ENCODE assay signal across 19 mouse cellular contexts in genomic region chr8:70800648-70801047, GRCm38 (mm10). TPM values are rescaled to one million over a fixed set of nuclear protein-coding genes. Genes with fewer than 3 reads are reported as not detected.
DNase-seq lines count a peak whose midpoint lies in the region; ATAC-seq and TF ChIP-seq lines count a peak whose summit lies in the region.
"Had no signal": no experiment of that assay in that cellular context is flagged by ENCODE, and none has a peak within 500 bp of the region (broad histone marks: within the 10 kb centered on the region; RNA-seq: fewer than 3 reads in every experiment).

No protein-coding gene starts in this region.

- WGBS in limb, embryonic 10.5 days = 59% methylated on average over 10 of the region's 10 CpGs
- 48% methylated on average over 10 of the region's 10 CpGs for WGBS in hindbrain, postnatal 0 days

- peak; percentile 61 to 79 for DNase-seq in left cerebral cortex, adult 2 months (ENCODE audit: extremely low spot score in 1 of 2, low spot score in 2 of 2)
- DNase-seq in left cerebral cortex, postnatal 4 days = no peak
- peak; percentile 56 for DNase-seq in thymus, postnatal 14 days
- DNase-seq in thymus, postnatal 0 days (ENCODE audit: low spot score) = no peak
- DNase-seq in limb, embryonic 10.5 days (ENCODE audit: low spot score) = no peak
- DNase-seq in right cerebral cortex, postnatal 25 days = peak; percentile 75
- DNase-seq in hindbrain, postnatal 0 days (ENCODE audit: low spot score) = no peak
- DNase-seq: heart, adult 2 months; liver, embryonic 13.5 days had no signal

- no peak for TF ChIP-seq CTCF in left cerebral cortex, adult 2 months (IDR thresholded peaks at IDR 0.05)
- no peak for TF ChIP-seq CTCF in hindbrain, postnatal 0 days (IDR thresholded peaks at IDR 0.05; ENCODE audit: low read depth)

- ATAC-seq in hindbrain, postnatal 0 days = no peak
- ATAC-seq: CD4-positive, CD25-positive, alpha-beta regulatory T cell, adult 4 months; forebrain, embryonic 15.5 days; inflammation-experienced regulatory T-cells, adult 6 months had no signal

- peak overlapping the region; percentile 90 for H3K27ac ChIP-seq in left cerebral cortex, adult 2 months
- no peak overlapping the region for H3K27ac ChIP-seq in limb, embryonic 10.5 days
- no peak overlapping the region for H3K27ac ChIP-seq in hindbrain, postnatal 0 days
- H3K27ac ChIP-seq: embryonic facial prominence, embryonic 12.5 days; forebrain, embryonic 15.5 days; heart, adult 2 months; heart, embryonic 15.5 days; liver, embryonic 13.5 days; stomach, embryonic 15.5 days had no signal

- intact Hi-C loops in left cerebral cortex, adult 2 months (cut with DNase I) = no loop called here
- intact Hi-C loops in left cerebral cortex, postnatal 4 days (cut with DNase I) = no loop called here

- peaks cover 44% of the 10 kb centered on the region for H3K4me1 ChIP-seq in limb, embryonic 10.5 days
- peaks cover 22% of the 10 kb centered on the region for H3K4me1 ChIP-seq in hindbrain, postnatal 0 days (ENCODE audit: insufficient read depth, low read length)

- H3K9ac ChIP-seq in hindbrain, postnatal 0 days (replicated peaks; ENCODE audit: low read length) = no peak overlapping the region
- H3K9ac ChIP-seq: embryonic facial prominence, embryonic 12.5 days; forebrain, embryonic 15.5 days; heart, embryonic 15.5 days; liver, embryonic 13.5 days; stomach, embryonic 15.5 days had no signal

- no peaks in the 10 kb centered on the region for H3K36me3 ChIP-seq in limb, embryonic 10.5 days
- H3K36me3 ChIP-seq in hindbrain, postnatal 0 days (ENCODE audit: insufficient read depth, low read length) = no peaks in the 10 kb centered on the region
- H3K36me3 ChIP-seq: embryonic facial prominence, embryonic 12.5 days; forebrain, embryonic 15.5 days; heart, embryonic 15.5 days; liver, embryonic 13.5 days; stomach, embryonic 15.5 days had no signal

- no peaks in the 10 kb centered on the region for H3K9me3 ChIP-seq in limb, embryonic 10.5 days (replicated peaks)
- no peaks in the 10 kb centered on the region for H3K9me3 ChIP-seq in hindbrain, postnatal 0 days (ENCODE audit: low read length)
- H3K9me3 ChIP-seq: embryonic facial prominence, embryonic 12.5 days; forebrain, embryonic 15.5 days; G1E; heart, embryonic 15.5 days; liver, embryonic 13.5 days; stomach, embryonic 15.5 days had no signal

- H3K4me2 ChIP-seq in hindbrain, postnatal 0 days (ENCODE audit: low read depth, low read length) = no peak overlapping the region
- H3K4me2 ChIP-seq: embryonic facial prominence, embryonic 12.5 days; forebrain, embryonic 15.5 days; heart, embryonic 15.5 days; liver, embryonic 13.5 days; stomach, embryonic 15.5 days had no signal

- peaks cover 93% of the 10 kb centered on the region for H3K27me3 ChIP-seq in limb, embryonic 10.5 days (ENCODE audit: low read depth, poor library complexity, severe bottlenecking)
- peaks cover 20% of the 10 kb centered on the region for H3K27me3 ChIP-seq in hindbrain, postnatal 0 days (ENCODE audit: insufficient read depth, low read length)

- 0 out of 2 replicates have a peak overlapping the region, but pooled peaks have one; percentile 3 for H3K4me3 ChIP-seq in left cerebral cortex, adult 2 months
- H3K4me3 ChIP-seq in limb, embryonic 10.5 days = 0 out of 2 replicates have a peak overlapping the region, but pooled peaks have one; percentile 6
- H3K4me3 ChIP-seq in hindbrain, postnatal 0 days (ENCODE audit: low read length) = no peak overlapping the region
- H3K4me3 ChIP-seq: embryonic facial prominence, embryonic 12.5 days; forebrain, embryonic 15.5 days; heart, adult 2 months; heart, embryonic 15.5 days; liver, embryonic 13.5 days; stomach, embryonic 15.5 days had no signal

RNA-seq across cellular contexts. Expression of gene Mast3, which starts 4.2 kb away (rescaled TPM):
- 100 to 1,000 TPM; 369 to 386 TPM for total RNA-seq in left cerebral cortex, adult 2 months (2021)
- 10 to 100 TPM; 78.2 to 86.3 TPM for total RNA-seq in left cerebral cortex, postnatal 4 days (2021)
- polyA plus RNA-seq in thymus, postnatal 0 days (2015; fragmentation: Nextera tagmentation; extraction: Ambion mirVana) = 37.2 and 37.3 TPM in 2 replicates
- 12.7 and 17.1 TPM in 2 replicates for polyA plus RNA-seq in limb, embryonic 10.5 days (2016; fragmentation: Nextera tagmentation; extraction: Ambion mirVana)
- total RNA-seq in hindbrain, postnatal 0 days (2014; rRNA removed) = 35.2 and 42.1 TPM in 2 replicates
- 16.2 and 16.7 TPM in 2 replicates for polyA plus RNA-seq in hindbrain, postnatal 0 days (2015; fragmentation: Nextera tagmentation; extraction: Ambion mirVana)

RNA-seq across cellular contexts. Expression of gene Il12rb1, which starts 7.6 kb away (rescaled TPM):
- under 1 TPM; 0.77 to 0.82 TPM for total RNA-seq in left cerebral cortex, adult 2 months (2021)
- under 1 TPM; 0.20 to 0.22 TPM for total RNA-seq in left cerebral cortex, postnatal 4 days (2021)
- polyA plus RNA-seq in thymus, postnatal 0 days (2015; fragmentation: Nextera tagmentation; extraction: Ambion mirVana) = 16.2 TPM in 2 replicates
- not detected in 2 replicates for polyA plus RNA-seq in limb, embryonic 10.5 days (2016; fragmentation: Nextera tagmentation; extraction: Ambion mirVana)
- total RNA-seq in hindbrain, postnatal 0 days (2014; rRNA removed) = not detected in 2 replicates
- not detected in 2 replicates for polyA plus RNA-seq in hindbrain, postnatal 0 days (2015; fragmentation: Nextera tagmentation; extraction: Ambion mirVana)
- total RNA-seq: gastrocnemius, adult 8-10 months; heart, adult 2 months had no signal
- polyA plus RNA-seq: embryonic facial prominence, embryonic 12.5 days; kidney, embryonic 14.5 days; neural tube, embryonic 14.5 days had no signal

RNA-seq across cellular contexts. Expression of gene Pik3r2, which starts 24.1 kb away (rescaled TPM):
- total RNA-seq in left cerebral cortex, adult 2 months (2021) = 100 to 1,000 TPM; 159 to 160 TPM
- 100 to 1,000 TPM; 187 to 198 TPM for total RNA-seq in left cerebral cortex, postnatal 4 days (2021)
- 35.1 and 38.6 TPM in 2 replicates for polyA plus RNA-seq in thymus, postnatal 0 days (2015; fragmentation: Nextera tagmentation; extraction: Ambion mirVana)
- 92.7 and 100 TPM in 2 replicates for polyA plus RNA-seq in limb, embryonic 10.5 days (2016; fragmentation: Nextera tagmentation; extraction: Ambion mirVana)
- total RNA-seq in hindbrain, postnatal 0 days (2014; rRNA removed) = 162 and 176 TPM in 2 replicates
- polyA plus RNA-seq in hindbrain, postnatal 0 days (2015; fragmentation: Nextera tagmentation; extraction: Ambion mirVana) = 101 and 103 TPM in 2 replicates

RNA-seq across cellular contexts. Expression of gene Arrdc2, which starts 38.9 kb away (rescaled TPM):
- total RNA-seq in left cerebral cortex, adult 2 months (2021) = 10 to 100 TPM; 19.5 to 20.7 TPM
- total RNA-seq in left cerebral cortex, postnatal 4 days (2021) = 10 to 100 TPM; 13.0 to 14.9 TPM
- 11.0 and 11.4 TPM in 2 replicates for polyA plus RNA-seq in thymus, postnatal 0 days (2015; fragmentation: Nextera tagmentation; extraction: Ambion mirVana)
- polyA plus RNA-seq in limb, embryonic 10.5 days (2016; fragmentation: Nextera tagmentation; extraction: Ambion mirVana) = 4.4 and 5.0 TPM in 2 replicates
- 12.1 and 17.1 TPM in 2 replicates for total RNA-seq in hindbrain, postnatal 0 days (2014; rRNA removed)
- polyA plus RNA-seq in hindbrain, postnatal 0 days (2015; fragmentation: Nextera tagmentation; extraction: Ambion mirVana) = 4.6 and 4.9 TPM in 2 replicates

RNA-seq across cellular contexts. Expression of gene Mpv17l2, which starts 39.9 kb away (rescaled TPM):
- 10 to 100 TPM; 33.3 to 35.7 TPM for total RNA-seq in left cerebral cortex, adult 2 months (2021)
- total RNA-seq in left cerebral cortex, postnatal 4 days (2021) = 10 to 100 TPM; 31.7 to 32.6 TPM
- polyA plus RNA-seq in thymus, postnatal 0 days (2015; fragmentation: Nextera tagmentation; extraction: Ambion mirVana) = 54.3 and 54.4 TPM in 2 replicates
- polyA plus RNA-seq in limb, embryonic 10.5 days (2016; fragmentation: Nextera tagmentation; extraction: Ambion mirVana) = 25.2 and 29.9 TPM in 2 replicates
- total RNA-seq in hindbrain, postnatal 0 days (2014; rRNA removed) = 37.2 and 53.9 TPM in 2 replicates
- 56.1 and 63.3 TPM in 2 replicates for polyA plus RNA-seq in hindbrain, postnatal 0 days (2015; fragmentation: Nextera tagmentation; extraction: Ambion mirVana)

Comparison
In these comparisons a context has a peak if more than half of its experiments do, and no peak if none do; other contexts are left out.
1. DNase-seq: peak in left cerebral cortex, adult 2 months (2 of 2), thymus, postnatal 14 days (single experiment) and right cerebral cortex, postnatal 25 days (single experiment); none in left cerebral cortex, postnatal 4 days (single experiment), thymus, postnatal 0 days (single experiment), limb, embryonic 10.5 days (single experiment) and hindbrain, postnatal 0 days (single experiment).